Comparison of ENCODE assay signal across 22 mouse cellular contexts in genomic region chr1:98161882-98162638, GRCm38 (mm10).
"Had no signal": no experiment of that assay in that cellular context is flagged by ENCODE, and none has a peak within 500 bp of the region (broad histone marks: within the 10 kb centered on the region; RNA-seq: fewer than 3 reads in every experiment).

No protein-coding gene starts in this region.

- H3K27me3 ChIP-seq: limb, embryonic 12.5 days; limb, embryonic 15.5 days; midbrain, embryonic 12.5 days; midbrain, embryonic 15.5 days; neural tube, embryonic 12.5 days; neural tube, embryonic 15.5 days had no signal

- H3K9ac ChIP-seq: limb, embryonic 12.5 days; limb, embryonic 15.5 days; liver, embryonic 14.5 days; liver, postnatal 0 days; lung, embryonic 14.5 days; midbrain, embryonic 12.5 days; midbrain, embryonic 15.5 days; neural tube, embryonic 12.5 days; neural tube, embryonic 15.5 days had no signal

- DNase-seq: kidney, postnatal 25 days; layer of hippocampus, adult 9-11 months; liver, postnatal 0 days; lung, embryonic 14.5 days; retina, postnatal 1 day; right cerebral cortex, postnatal 25 days; spleen, adult 18-20 months; thymus, adult 2 months; thymus, postnatal 14 days; thymus, postnatal 4 days had no signal

- H3K4me2 ChIP-seq: limb, embryonic 12.5 days; limb, embryonic 15.5 days; liver, embryonic 11.5 days; lung, embryonic 14.5 days; midbrain, embryonic 12.5 days; midbrain, embryonic 15.5 days; neural tube, embryonic 12.5 days; neural tube, embryonic 15.5 days had no signal

- ATAC-seq: liver, postnatal 0 days; lung, postnatal 0 days; midbrain, embryonic 15.5 days had no signal

- H3K4me3 ChIP-seq: layer of hippocampus, adult 2 months; limb, embryonic 12.5 days; limb, embryonic 15.5 days; midbrain, embryonic 12.5 days; midbrain, embryonic 15.5 days; neural tube, embryonic 12.5 days; neural tube, embryonic 15.5 days had no signal

- H3K9me3 ChIP-seq: limb, embryonic 12.5 days; limb, embryonic 15.5 days; midbrain, embryonic 12.5 days; midbrain, embryonic 15.5 days; neural tube, embryonic 12.5 days; neural tube, embryonic 15.5 days had no signal

- H3K4me1 ChIP-seq: limb, embryonic 12.5 days; limb, embryonic 15.5 days; midbrain, embryonic 12.5 days; midbrain, embryonic 15.5 days; neural tube, embryonic 12.5 days; neural tube, embryonic 15.5 days had no signal

- H3K27ac ChIP-seq: kidney, postnatal 0 days; layer of hippocampus, adult 2 months; limb, embryonic 12.5 days; limb, embryonic 15.5 days; liver, embryonic 14.5 days; macrophage; midbrain, embryonic 12.5 days; midbrain, embryonic 15.5 days; neural tube, embryonic 12.5 days; neural tube, embryonic 15.5 days had no signal

- H3K36me3 ChIP-seq: limb, embryonic 12.5 days; limb, embryonic 15.5 days; midbrain, embryonic 12.5 days; midbrain, embryonic 15.5 days; neural tube, embryonic 12.5 days; neural tube, embryonic 15.5 days had no signal
